Mouse (Mus musculus): ENCODE results near the gene Txndc17. TPM values are rescaled to one million over a fixed set of nuclear protein-coding genes. Genes with fewer than 3 reads are reported as not detected.

The Txndc17 gene
- polyA plus RNA-seq, 2 experiments: 133 to 239 TPM

GRCm38 (mm10) chr11:72226901-72227300 lies 19.6 kb downstream of the Txndc17 start:
- DNase-seq (ENCODE audit: low spot score) (no peak), ATAC-seq (ENCODE audit: low FRiP score, low read depth) (no peak)
- Histone ChIP-seq H3K27ac (replicated peaks; ENCODE audit: low read depth, low read length) (no peak overlapping the region), H3K4me2 (replicated peaks; ENCODE audit: low read depth, low read length, severe bottlenecking) (no peak overlapping the region), H3K9me3 (ENCODE audit: control insufficient read depth, low read length) (no peaks in the 10 kb centered on the region), H3K9ac (ENCODE audit: low read depth, low read length, severe bottlenecking) (no peak overlapping the region), H3K4me3 (replicated peaks; ENCODE audit: low read length) (no peak overlapping the region), H3K4me1 (ENCODE audit: control insufficient read depth, insufficient read depth, low read length) (no peaks in the 10 kb centered on the region), H3K36me3 (ENCODE audit: control insufficient read depth, insufficient read depth, low read length) (no peaks in the 10 kb centered on the region), H3K27me3 (ENCODE audit: control insufficient read depth, insufficient read depth, low read length) (no peaks in the 10 kb centered on the region)
- no peak for TF ChIP-seq POLR2A (IDR thresholded peaks at IDR 0.05; ENCODE audit: borderline replicate concordance, extremely low read depth, insufficient read depth, insufficient read length)
- WGBS: 88% methylated on average over 6 of the region's 6 CpGs

DNA sequence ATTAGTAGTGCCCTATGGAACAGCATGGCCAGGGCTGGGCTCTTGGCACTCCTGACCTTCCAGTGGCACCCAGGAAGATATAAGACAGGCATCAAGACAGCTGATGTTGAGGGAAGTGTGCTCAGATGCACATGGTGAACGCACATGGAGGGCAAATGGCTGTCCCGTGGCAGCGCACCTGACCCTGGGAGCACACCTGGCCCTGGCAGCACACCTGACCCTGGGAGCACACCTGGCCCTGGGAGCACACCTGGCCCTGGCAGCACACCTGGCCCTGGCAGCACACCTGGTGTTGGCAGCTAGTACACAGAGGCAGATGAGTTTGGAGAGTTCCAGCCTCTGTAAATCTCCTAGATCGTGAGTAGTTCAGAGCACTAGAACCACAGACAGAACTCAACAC lies 21.2 kb downstream of the Txndc17 start:
- no peaks in the 10 kb centered on the region for H3K4me1 ChIP-seq (ENCODE audit: control insufficient read depth, insufficient read depth, low read length)
- no peaks in the 10 kb centered on the region for H3K27me3 ChIP-seq (ENCODE audit: control insufficient read depth, insufficient read depth, low read length)
- H3K9me3 ChIP-seq (ENCODE audit: control insufficient read depth, low read length): no peaks in the 10 kb centered on the region
- no peak for TF ChIP-seq POLR2A (IDR thresholded peaks at IDR 0.05; ENCODE audit: borderline replicate concordance, extremely low read depth, insufficient read depth, insufficient read length)
- ATAC-seq (ENCODE audit: low FRiP score, low read depth) (no peak), DNase-seq (ENCODE audit: low spot score) (no peak)
- no peak overlapping the region for H3K4me3 ChIP-seq (replicated peaks; ENCODE audit: low read length)
- WGBS: 90% methylated on average over 4 of the region's 4 CpGs
- no peak overlapping the region for H3K4me2 ChIP-seq (replicated peaks; ENCODE audit: low read depth, low read length, severe bottlenecking)
- no peaks in the 10 kb centered on the region for H3K36me3 ChIP-seq (ENCODE audit: control insufficient read depth, insufficient read depth, low read length)
- H3K27ac ChIP-seq (replicated peaks; ENCODE audit: low read depth, low read length): no peak overlapping the region
- H3K9ac ChIP-seq (ENCODE audit: low read depth, low read length, severe bottlenecking): no peak overlapping the region

DNA sequence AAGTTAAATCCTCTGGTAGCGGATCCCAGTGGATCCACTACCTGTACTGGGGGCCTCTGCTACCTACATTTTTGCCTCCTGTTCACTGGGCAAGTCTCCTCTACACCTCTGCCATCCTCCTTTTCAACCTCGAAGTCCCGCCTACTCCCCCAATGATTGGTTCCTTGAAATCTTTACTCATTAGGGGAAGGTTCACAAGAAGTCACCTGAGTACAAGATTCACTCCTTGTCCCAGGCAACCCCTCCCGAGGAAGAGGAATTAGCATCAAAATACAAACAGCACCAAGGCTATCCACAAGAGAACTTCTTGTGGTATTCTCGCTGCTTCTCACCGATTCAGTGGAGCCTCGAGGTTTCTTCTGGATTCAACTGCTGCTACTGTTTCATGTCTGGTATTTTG lies 24.7 kb downstream of the Txndc17 start:
- no peak overlapping the region for H3K27ac ChIP-seq (replicated peaks; ENCODE audit: low read depth, low read length)
- no peak overlapping the region for H3K9ac ChIP-seq (ENCODE audit: low read depth, low read length, severe bottlenecking)
- H3K4me2 ChIP-seq (replicated peaks; ENCODE audit: low read depth, low read length, severe bottlenecking): no peak overlapping the region
- H3K4me1 ChIP-seq (ENCODE audit: control insufficient read depth, insufficient read depth, low read length): no peaks in the 10 kb centered on the region
- no peaks in the 10 kb centered on the region for H3K36me3 ChIP-seq (ENCODE audit: control insufficient read depth, insufficient read depth, low read length)
- WGBS: 75% methylated on average over 7 of the region's 7 CpGs
- no peak for TF ChIP-seq POLR2A (IDR thresholded peaks at IDR 0.05; ENCODE audit: borderline replicate concordance, extremely low read depth, insufficient read depth, insufficient read length)
- DNase-seq (ENCODE audit: low spot score) (no peak), ATAC-seq (ENCODE audit: low FRiP score, low read depth) (no peak)
- no peak overlapping the region for H3K4me3 ChIP-seq (replicated peaks; ENCODE audit: low read length)
- H3K27me3 ChIP-seq (ENCODE audit: control insufficient read depth, insufficient read depth, low read length): no peaks in the 10 kb centered on the region
- H3K9me3 ChIP-seq (ENCODE audit: control insufficient read depth, low read length): no peaks in the 10 kb centered on the region

DNA sequence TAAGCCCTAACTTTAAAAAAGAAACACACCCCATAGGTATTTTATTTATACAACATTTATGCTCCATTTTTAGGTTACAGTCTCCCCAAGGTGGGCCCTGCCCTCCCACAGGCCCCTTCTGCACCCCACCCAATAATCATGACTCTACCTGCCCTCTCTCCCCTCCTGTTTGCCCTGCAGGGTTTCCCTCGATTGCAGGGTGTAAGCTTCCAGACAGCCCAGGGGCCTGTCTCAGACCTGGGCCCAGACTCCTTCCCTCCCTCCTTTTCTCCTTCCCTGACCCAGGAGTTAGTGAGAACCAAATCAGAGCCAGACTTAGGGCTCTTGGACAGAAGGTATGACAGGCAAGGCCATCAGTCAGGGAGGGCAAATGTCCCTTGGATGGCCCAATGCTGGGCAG lies 25.6 kb downstream of the Txndc17 start:
- H3K4me2 ChIP-seq (replicated peaks; ENCODE audit: low read depth, low read length, severe bottlenecking): no peak overlapping the region
- no peaks in the 10 kb centered on the region for H3K9me3 ChIP-seq (ENCODE audit: control insufficient read depth, low read length)
- no peaks in the 10 kb centered on the region for H3K36me3 ChIP-seq (ENCODE audit: control insufficient read depth, insufficient read depth, low read length)
- ATAC-seq (ENCODE audit: low FRiP score, low read depth) (no peak), DNase-seq (ENCODE audit: low spot score) (no peak)
- no peak overlapping the region for H3K27ac ChIP-seq (replicated peaks; ENCODE audit: low read depth, low read length)
- WGBS: 29% methylated on average over 1 of the region's 1 CpGs
- no peak for TF ChIP-seq POLR2A (IDR thresholded peaks at IDR 0.05; ENCODE audit: borderline replicate concordance, extremely low read depth, insufficient read depth, insufficient read length)
- H3K9ac ChIP-seq (ENCODE audit: low read depth, low read length, severe bottlenecking): no peak overlapping the region
- H3K4me3 ChIP-seq (replicated peaks; ENCODE audit: low read length): no peak overlapping the region
- H3K27me3 ChIP-seq (ENCODE audit: control insufficient read depth, insufficient read depth, low read length): no peaks in the 10 kb centered on the region
- no peaks in the 10 kb centered on the region for H3K4me1 ChIP-seq (ENCODE audit: control insufficient read depth, insufficient read depth, low read length)

GRCm38 (mm10) chr11:72234013-72234412 lies 26.7 kb downstream of the Txndc17 start:
- Histone ChIP-seq H3K9ac (ENCODE audit: low read depth, low read length, severe bottlenecking) (no peak overlapping the region), H3K27ac (replicated peaks; ENCODE audit: low read depth, low read length) (no peak overlapping the region), H3K36me3 (ENCODE audit: control insufficient read depth, insufficient read depth, low read length) (no peaks in the 10 kb centered on the region), H3K4me3 (replicated peaks; ENCODE audit: low read length) (no peak overlapping the region), H3K27me3 (ENCODE audit: control insufficient read depth, insufficient read depth, low read length) (no peaks in the 10 kb centered on the region), H3K4me1 (ENCODE audit: control insufficient read depth, insufficient read depth, low read length) (no peaks in the 10 kb centered on the region), H3K4me2 (replicated peaks; ENCODE audit: low read depth, low read length, severe bottlenecking) (no peak overlapping the region), H3K9me3 (ENCODE audit: control insufficient read depth, low read length) (no peaks in the 10 kb centered on the region)
- ATAC-seq (ENCODE audit: low FRiP score, low read depth): no peak
- no peak for DNase-seq (ENCODE audit: low spot score)
- WGBS: 62% methylated on average over 5 of the region's 5 CpGs
- no peak for TF ChIP-seq POLR2A (IDR thresholded peaks at IDR 0.05; ENCODE audit: borderline replicate concordance, extremely low read depth, insufficient read depth, insufficient read length)
